Mouse (Mus musculus): Measurements from ENCODE around the gene Golt1a. TPM values are rescaled to one million over a fixed set of nuclear protein-coding genes. Genes with fewer than 3 reads are reported as not detected.

The Golt1a gene
- total and polyA plus RNA-seq, 3 experiments = not detected

- no peaks in the 10 kb centered on the region for H3K79me2 ChIP-seq (ENCODE audit: control insufficient read depth, insufficient read depth, low read length, poor library complexity)
These were observed 41.6 kb upstream of the Golt1a start for GRCm38 (mm10) chr1:133267813-133268492.

GRCm38 (mm10) chr1:133268503-133268902, 41.1 kb upstream of the Golt1a start:
- TF ChIP-seq SMC3 (IDR thresholded peaks at IDR 0.05; ENCODE audit: low read depth, low read length) (peak; percentile 27), CTCF (IDR thresholded peaks at IDR 0.05 in 2 of 3, conservative IDR thresholded peaks at IDR 0.05 in 1 of 3; ENCODE audit: control insufficient read depth in 1 of 3, insufficient read depth in 1 of 3, low read depth in 2 of 3, low read length in 3 of 3, poor library complexity in 1 of 3, severe bottlenecking in 1 of 3) (peak in 1 of 3 experiments; percentile 21; a peak in 2 of 6 replicates), SIN3A (IDR thresholded peaks at IDR 0.05; ENCODE audit: low read length) (no peak)
- DNase-seq (ENCODE audit: low read depth, low spot score) = no peak
- Histone ChIP-seq H3K4me3 (ENCODE audit: control insufficient read depth in 1 of 2, insufficient read depth in 1 of 2, low read depth in 2 of 2, low read length in 2 of 2) (no peak overlapping the region), H3K27me3 (ENCODE audit: control insufficient read depth in 1 of 2, insufficient read depth in 2 of 2, low read length in 2 of 2) (no peaks in the 10 kb centered on the region), H3K4me1 (ENCODE audit: control insufficient read depth in 1 of 2, insufficient read depth in 2 of 2, low read length in 2 of 2) (peaks cover 0 to 3% of the 10 kb centered on the region in 2 experiments; a peak in 1 of 4 replicates), H3K36me3 (ENCODE audit: control insufficient read depth in 1 of 2, insufficient read depth in 2 of 2, low read length in 2 of 2) (peaks cover 0 to 2% of the 10 kb centered on the region in 2 experiments; a peak in 3 of 4 replicates), H3K9ac (ENCODE audit: control insufficient read depth, low read depth, low read length, poor library complexity, severe bottlenecking) (no peak overlapping the region), H3K27ac (ENCODE audit: control insufficient read depth, low read depth, low read length) (no peak overlapping the region), H3K79me2 (ENCODE audit: control insufficient read depth, insufficient read depth, low read length, poor library complexity) (no peaks in the 10 kb centered on the region), H3K9me3 (replicated peaks; ENCODE audit: insufficient read depth, low read length) (no peaks in the 10 kb centered on the region)

More at GRCm38 (mm10) chr1:133267813-133268492, 41.6 kb upstream of the Golt1a start:
- H3K4me1 ChIP-seq (ENCODE audit: control insufficient read depth in 1 of 2, insufficient read depth in 2 of 2, low read length in 2 of 2) = peaks cover 0 to 3% of the 10 kb centered on the region in 2 experiments; a peak in 1 of 4 replicates
- no peaks in the 10 kb centered on the region for H3K9me3 ChIP-seq (replicated peaks; ENCODE audit: insufficient read depth, low read length)
- no peaks in the 10 kb centered on the region for H3K27me3 ChIP-seq (ENCODE audit: control insufficient read depth in 1 of 2, insufficient read depth in 2 of 2, low read length in 2 of 2)
- peaks cover 0 to 2% of the 10 kb centered on the region in 2 experiments; a peak in 3 of 4 replicates for H3K36me3 ChIP-seq (ENCODE audit: control insufficient read depth in 1 of 2, insufficient read depth in 2 of 2, low read length in 2 of 2)
- H3K27ac ChIP-seq (ENCODE audit: control insufficient read depth, low read depth, low read length) = no peak overlapping the region
- peak; percentile 80 for TF ChIP-seq GATA1 (IDR thresholded peaks at IDR 0.05; ENCODE audit: low read depth, low read length)
- no peak for TF ChIP-seq POLR2A (IDR thresholded peaks at IDR 0.05; ENCODE audit: control insufficient read depth in 1 of 2, insufficient read depth in 1 of 2, low read depth in 1 of 2, low read length in 2 of 2, poor library complexity in 1 of 2)
- TF ChIP-seq MXI1 (IDR thresholded peaks at IDR 0.05; ENCODE audit: low read depth, low read length) = peak; percentile 57
- 0 out of 2 replicates have a peak, but pooled peaks have one; percentile 23 for TF ChIP-seq ETS1 (IDR thresholded peaks at IDR 0.05; ENCODE audit: low read depth, low read length)
- TF ChIP-seq USF2 (IDR thresholded peaks at IDR 0.05; ENCODE audit: borderline replicate concordance in 1 of 2, insufficient read depth in 1 of 2, low read depth in 1 of 2, low read length in 2 of 2) = no peak
- TF ChIP-seq POLR2AphosphoS5 (IDR thresholded peaks at IDR 0.05; ENCODE audit: borderline replicate concordance, low read depth, low read length) = no peak
- no peak for TF ChIP-seq MAZ (IDR thresholded peaks at IDR 0.05; ENCODE audit: low read depth, low read length)
- TF ChIP-seq HCFC1 (IDR thresholded peaks at IDR 0.05; ENCODE audit: low read depth, low read length) = no peak
- peak; percentile 50; the same call in 1 of the 2 replicates for TF ChIP-seq TAL1 (IDR thresholded peaks at IDR 0.05; ENCODE audit: low read length)
- TF ChIP-seq SIN3A (IDR thresholded peaks at IDR 0.05; ENCODE audit: low read length) = peak; percentile 72
- TF ChIP-seq NELFE (IDR thresholded peaks at IDR 0.05; ENCODE audit: low read depth, low read length) = no peak
- TF ChIP-seq RAD21 (IDR thresholded peaks at IDR 0.05; ENCODE audit: low read depth, low read length) = no peak
- no peak for TF ChIP-seq MEF2A (IDR thresholded peaks at IDR 0.05; ENCODE audit: extremely low read depth, insufficient replicate concordance, low read depth, low read length, poor library complexity, severe bottlenecking)
- TF ChIP-seq MYC (IDR thresholded peaks at IDR 0.05; ENCODE audit: low read depth, low read length) = no peak
- no peak; a peak in 1 of 4 replicates for TF ChIP-seq EP300 (IDR thresholded peaks at IDR 0.05; ENCODE audit: low read depth in 1 of 2, low read length in 2 of 2)
- no peak for TF ChIP-seq ZNF384 (IDR thresholded peaks at IDR 0.05; ENCODE audit: low read depth, low read length)
- no peak for TF ChIP-seq RCOR1 (IDR thresholded peaks at IDR 0.05; ENCODE audit: low read depth, low read length)
- TF ChIP-seq TCF12 (IDR thresholded peaks at IDR 0.05; ENCODE audit: low read depth, low read length) = 0 out of 2 replicates have a peak, but pooled peaks have one; percentile 31
- peak; percentile 76 for TF ChIP-seq USF1 (IDR thresholded peaks at IDR 0.05; ENCODE audit: low read depth, low read length)
- DNase-seq (ENCODE audit: low read depth, low spot score) = peak; percentile 78
- H3K9ac ChIP-seq (ENCODE audit: control insufficient read depth, low read depth, low read length, poor library complexity, severe bottlenecking) = no peak overlapping the region
- H3K4me3 ChIP-seq (ENCODE audit: control insufficient read depth in 1 of 2, insufficient read depth in 1 of 2, low read depth in 2 of 2, low read length in 2 of 2) = no peak overlapping the region

All from MEL (cell line).